Mouse (Mus musculus): ENCODE measurements around the gene Mpv17l. TPM values are rescaled to one million over a fixed set of nuclear protein-coding genes. Genes with fewer than 3 reads are reported as not detected.
A peak's percentile ranks its signal among the peaks of the same experiment; 100 is the strongest.

The Mpv17l gene
- polyA plus RNA-seq, 1 experiment from 2014 or later = 27.6 TPM

GRCm38 (mm10) chr16:13896357-13896756 lies 6.6 kb upstream of the Mpv17l start:
- no peak overlapping the region for H3K9ac ChIP-seq (ENCODE audit: low read depth, low read length)
- no peak for TF ChIP-seq CTCF (IDR thresholded peaks at IDR 0.05; ENCODE audit: low read depth)

GRCm38 (mm10) chr16:13898981-13899380 lies 4.0 kb upstream of the Mpv17l start:
- Histone ChIP-seq H3K4me3 (replicated peaks; ENCODE audit: low read depth, low read length) (no peak overlapping the region), H3K27ac (no peak overlapping the region), H3K4me1 (replicated peaks; ENCODE audit: insufficient read depth, low read length) (peaks cover 7% of the 10 kb centered on the region; the same call in 1 of the 2 replicates), H3K9me3 (replicated peaks; ENCODE audit: low read length) (no peaks in the 10 kb centered on the region), H3K9ac (ENCODE audit: low read depth, low read length) (no peak overlapping the region), H3K36me3 (ENCODE audit: insufficient read depth, low read length) (0 out of 2 replicates have a peak, but pooled peaks cover 2% of the 10 kb centered on the region), H3K27me3 (ENCODE audit: insufficient read depth, low read length) (no peaks in the 10 kb centered on the region), H3K4me2 (ENCODE audit: low read length) (no peak overlapping the region)
- ATAC-seq (replicated peaks; ENCODE audit: low FRiP score, low read depth) (no peak), DNase-seq (ENCODE audit: low spot score) (peak; percentile 6)
- no peak for TF ChIP-seq CTCF (IDR thresholded peaks at IDR 0.05; ENCODE audit: low read depth)
- 49% methylated on average over 2 of the region's 2 CpGs for WGBS

More at GRCm38 (mm10) chr16:13896357-13896756, 6.6 kb upstream of the Mpv17l start:
- DNase-seq (ENCODE audit: low spot score) (no peak), ATAC-seq (replicated peaks; ENCODE audit: low FRiP score, low read depth) (no peak)
- Histone ChIP-seq H3K4me2 (ENCODE audit: low read length) (no peak overlapping the region), H3K27me3 (ENCODE audit: insufficient read depth, low read length) (no peaks in the 10 kb centered on the region), H3K27ac (no peak overlapping the region), H3K36me3 (ENCODE audit: insufficient read depth, low read length) (0 out of 2 replicates have a peak, but pooled peaks cover 2% of the 10 kb centered on the region), H3K4me1 (replicated peaks; ENCODE audit: insufficient read depth, low read length) (no peaks in the 10 kb centered on the region), H3K9me3 (replicated peaks; ENCODE audit: low read length) (no peaks in the 10 kb centered on the region), H3K4me3 (replicated peaks; ENCODE audit: low read depth, low read length) (no peak overlapping the region)
- 77% methylated on average over 3 of the region's 3 CpGs for WGBS

DNA sequence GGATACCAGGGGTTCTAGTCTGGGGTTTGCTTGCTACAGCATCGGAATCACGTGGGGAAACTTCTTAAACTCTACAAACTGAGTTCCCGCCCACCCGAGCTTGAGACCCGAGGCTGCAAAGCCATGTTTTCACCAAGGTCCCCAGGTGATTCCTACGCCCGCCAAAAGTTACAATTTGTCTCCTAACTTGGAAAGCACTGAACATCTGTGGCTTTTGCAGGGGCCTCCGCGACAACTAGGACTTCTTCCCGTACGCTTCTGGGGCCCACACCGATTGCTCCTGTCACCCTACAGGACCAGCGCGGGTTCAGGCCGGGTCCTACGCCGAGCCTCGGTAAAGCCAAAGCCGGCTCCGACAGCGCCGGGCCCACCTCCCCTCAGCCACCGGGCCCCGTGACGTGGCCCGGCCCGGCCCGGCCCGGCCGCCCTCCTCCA lies 547 bp upstream of the Mpv17l start:
- no peak; the same call in 1 of the 2 replicates for ATAC-seq (replicated peaks; ENCODE audit: low FRiP score, low read depth)
- Histone ChIP-seq H3K9me3 (replicated peaks; ENCODE audit: low read length) (no peaks in the 10 kb centered on the region), H3K27me3 (ENCODE audit: insufficient read depth, low read length) (no peaks in the 10 kb centered on the region), H3K4me2 (ENCODE audit: low read length) (peak overlapping the region; percentile 77), H3K4me3 (replicated peaks; ENCODE audit: low read depth, low read length) (peak overlapping the region; percentile 59), H3K4me1 (replicated peaks; ENCODE audit: insufficient read depth, low read length) (peaks cover 7% of the 10 kb centered on the region; the same call in 1 of the 2 replicates), H3K36me3 (ENCODE audit: insufficient read depth, low read length) (no peaks in the 10 kb centered on the region), H3K9ac (ENCODE audit: low read depth, low read length) (peak overlapping the region; percentile 80), H3K27ac (peak overlapping the region; percentile 85)
- no peak for TF ChIP-seq CTCF (IDR thresholded peaks at IDR 0.05; ENCODE audit: low read depth)
- DNase-seq (ENCODE audit: low spot score) = no peak
- 2% methylated on average over 30 of the region's 30 CpGs for WGBS

DNA sequence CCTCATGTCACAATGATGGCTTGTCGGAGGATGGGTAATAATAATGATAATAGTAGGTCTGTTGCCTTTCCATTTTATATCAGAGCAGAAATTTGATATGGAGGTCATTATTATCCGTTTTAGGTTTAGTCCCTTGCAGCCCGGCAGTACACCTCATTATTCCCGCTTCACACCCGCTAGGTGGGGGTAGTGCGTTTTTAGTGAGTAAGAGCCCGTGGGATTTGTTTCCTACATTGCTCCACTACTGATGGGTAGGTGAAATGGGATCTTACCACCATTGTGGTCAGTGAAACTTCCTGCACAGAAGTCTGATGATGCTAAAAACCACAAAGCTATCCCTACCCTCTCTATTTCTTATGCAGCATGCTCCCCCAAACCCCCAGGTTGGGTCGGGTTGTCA lies 527 bp downstream of the Mpv17l start:
- no peaks in the 10 kb centered on the region for H3K9me3 ChIP-seq (replicated peaks; ENCODE audit: low read length)
- H3K4me2 ChIP-seq (ENCODE audit: low read length) = peak overlapping the region; percentile 77
- H3K36me3 ChIP-seq (ENCODE audit: insufficient read depth, low read length) = no peaks in the 10 kb centered on the region
- DNase-seq (ENCODE audit: low spot score) = peak; percentile 95
- peak overlapping the region; percentile 85 for H3K27ac ChIP-seq
- WGBS = 7% methylated on average over 8 of the region's 8 CpGs
- peaks cover 7% of the 10 kb centered on the region; the same call in 1 of the 2 replicates for H3K4me1 ChIP-seq (replicated peaks; ENCODE audit: insufficient read depth, low read length)
- no peaks in the 10 kb centered on the region for H3K27me3 ChIP-seq (ENCODE audit: insufficient read depth, low read length)
- H3K9ac ChIP-seq (ENCODE audit: low read depth, low read length) = peak overlapping the region; percentile 80
- peak; percentile 85 for TF ChIP-seq CTCF (IDR thresholded peaks at IDR 0.05; ENCODE audit: low read depth)
- H3K4me3 ChIP-seq (replicated peaks; ENCODE audit: low read depth, low read length) = peak overlapping the region; percentile 59
- ATAC-seq (replicated peaks; ENCODE audit: low FRiP score, low read depth) = peak; percentile 86

DNA sequence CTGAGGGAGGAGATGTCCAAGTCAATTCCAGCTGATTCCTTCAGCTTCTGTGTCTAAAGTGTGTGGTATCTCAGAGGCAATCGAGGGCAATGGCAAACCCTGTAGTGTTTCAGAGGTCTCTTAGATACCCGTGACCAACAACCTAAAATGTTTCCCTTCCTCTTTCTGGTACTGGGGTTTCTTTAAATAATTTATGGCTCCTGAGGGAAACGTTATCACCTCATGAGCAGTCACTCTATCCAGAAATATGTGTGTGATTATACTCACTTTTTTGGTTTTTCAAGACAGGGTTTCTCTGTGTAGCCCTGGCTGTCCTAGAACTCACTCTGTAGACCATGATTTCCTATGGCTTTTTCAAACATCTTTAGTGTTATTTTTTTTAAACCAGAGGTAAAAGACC lies 4.3 kb downstream of the Mpv17l start:
- Histone ChIP-seq H3K9me3 (replicated peaks; ENCODE audit: low read length) (no peaks in the 10 kb centered on the region), H3K4me1 (replicated peaks; ENCODE audit: insufficient read depth, low read length) (no peaks in the 10 kb centered on the region), H3K27ac (no peak overlapping the region), H3K9ac (ENCODE audit: low read depth, low read length) (no peak overlapping the region), H3K36me3 (ENCODE audit: insufficient read depth, low read length) (no peaks in the 10 kb centered on the region), H3K4me3 (replicated peaks; ENCODE audit: low read depth, low read length) (no peak overlapping the region), H3K4me2 (ENCODE audit: low read length) (no peak overlapping the region), H3K27me3 (ENCODE audit: insufficient read depth, low read length) (no peaks in the 10 kb centered on the region)
- TF ChIP-seq CTCF (IDR thresholded peaks at IDR 0.05; ENCODE audit: low read depth) = no peak
- WGBS = 66% methylated on average over 3 of the region's 3 CpGs
- no peak for ATAC-seq (replicated peaks; ENCODE audit: low FRiP score, low read depth)
- DNase-seq (ENCODE audit: low spot score) = no peak

DNA sequence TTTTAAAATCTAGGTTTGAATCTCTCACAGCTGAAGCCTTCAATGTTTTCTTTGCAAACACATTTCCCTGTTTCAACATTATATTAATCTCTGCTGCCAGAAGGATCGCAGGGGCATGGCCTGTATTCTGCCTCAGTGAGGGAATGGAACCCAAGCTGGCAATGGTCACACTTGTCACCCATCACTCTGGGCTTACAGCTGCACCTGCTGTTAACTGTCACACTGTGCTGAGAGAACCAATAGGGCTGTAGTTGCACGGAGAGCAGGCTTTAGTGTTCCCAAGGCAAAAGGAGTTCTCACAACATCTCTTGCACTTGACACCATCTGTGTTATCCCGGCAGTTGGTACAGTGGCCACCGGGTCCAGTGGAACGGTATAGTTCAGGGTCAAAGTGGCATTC lies 17.1 kb downstream of the Mpv17l start:
- H3K36me3 ChIP-seq (ENCODE audit: insufficient read depth, low read length) = no peaks in the 10 kb centered on the region
- no peak overlapping the region for H3K9ac ChIP-seq (ENCODE audit: low read depth, low read length)
- no peak overlapping the region for H3K27ac ChIP-seq
- H3K27me3 ChIP-seq (ENCODE audit: insufficient read depth, low read length) = no peaks in the 10 kb centered on the region
- 91% methylated on average over 5 of the region's 5 CpGs for WGBS
- DNase-seq (ENCODE audit: low spot score) (no peak), ATAC-seq (replicated peaks; ENCODE audit: low FRiP score, low read depth) (no peak)
- no peak for TF ChIP-seq CTCF (IDR thresholded peaks at IDR 0.05; ENCODE audit: low read depth)
- H3K4me2 ChIP-seq (ENCODE audit: low read length) = no peak overlapping the region
- no peaks in the 10 kb centered on the region for H3K4me1 ChIP-seq (replicated peaks; ENCODE audit: insufficient read depth, low read length)
- no peak overlapping the region for H3K4me3 ChIP-seq (replicated peaks; ENCODE audit: low read depth, low read length)
- H3K9me3 ChIP-seq (replicated peaks; ENCODE audit: low read length) = no peaks in the 10 kb centered on the region

- DNase-seq (ENCODE audit: low spot score) (no peak), ATAC-seq (replicated peaks; ENCODE audit: low FRiP score, low read depth) (no peak)
- H3K9me3 ChIP-seq (replicated peaks; ENCODE audit: low read length) = no peaks in the 10 kb centered on the region
- H3K9ac ChIP-seq (ENCODE audit: low read depth, low read length) = no peak overlapping the region
- WGBS = 91% methylated on average over 6 of the region's 6 CpGs
- no peak overlapping the region for H3K27ac ChIP-seq
- H3K4me3 ChIP-seq (replicated peaks; ENCODE audit: low read depth, low read length) = no peak overlapping the region
- peak; percentile 34; the same call in 1 of the 2 replicates for TF ChIP-seq CTCF (IDR thresholded peaks at IDR 0.05; ENCODE audit: low read depth)
- no peak overlapping the region for H3K4me2 ChIP-seq (ENCODE audit: low read length)
- no peaks in the 10 kb centered on the region for H3K4me1 ChIP-seq (replicated peaks; ENCODE audit: insufficient read depth, low read length)
- no peaks in the 10 kb centered on the region for H3K36me3 ChIP-seq (ENCODE audit: insufficient read depth, low read length)
- no peaks in the 10 kb centered on the region for H3K27me3 ChIP-seq (ENCODE audit: insufficient read depth, low read length)
Measured at GRCm38 (mm10) chr16:13921063-13921462, 18.1 kb downstream of the Mpv17l start.
